Mouse (Mus musculus): ENCODE measurements around the gene Srr. TPM values are rescaled to one million over a fixed set of nuclear protein-coding genes. Genes with fewer than 3 reads are reported as not detected.

Gene Srr
- 8.9 TPM for polyA plus RNA-seq (2017; shearing (Covaris generic))

GRCm38 (mm10) chr11:74925577-74926387 lies at the start of gene Srr, which contains the start of gene Smg6:
Gene Srr, minus strand, starts transcription at chr11:74925948.
Gene Smg6, plus strand, starts transcription at chr11:74925823.

GRCm38 (mm10) chr11:74897678-74898516 lies 27.9 kb downstream of the Srr start, which contains the start of gene Tsr1:
Gene Tsr1, plus strand, starts transcription at chr11:74898071.

GRCm38 (mm10) chr11:74896901-74897677 lies 28.7 kb downstream of the Srr start, which contains the start of gene Sgsm2:
Gene Sgsm2, minus strand, starts transcription at chr11:74897060.

Other genes starting within 250 kb of the Srr start
- 71.1 TPM for gene Pafah1b1, start 201.3 kb downstream of the Srr start, polyA plus RNA-seq (2017; shearing (Covaris generic))
- gene Mettl16, start 155.1 kb downstream of the Srr start, polyA plus RNA-seq (2017; shearing (Covaris generic)) = 48.2 TPM
- gene Mnt, start 95.0 kb downstream of the Srr start, polyA plus RNA-seq (2017; shearing (Covaris generic)) = 6.1 TPM
- gene Sgsm2, start 28.9 kb downstream of the Srr start, polyA plus RNA-seq (2017; shearing (Covaris generic)) = 1.3 TPM
- gene Tsr1, start 27.9 kb downstream of the Srr start, polyA plus RNA-seq (2017; shearing (Covaris generic)) = 65.6 TPM
- gene Smg6, start 125 bp downstream of the Srr start, polyA plus RNA-seq (2017; shearing (Covaris generic)) = 43.9 TPM
- 2.0 TPM for gene Hic1, start 243.6 kb upstream of the Srr start, polyA plus RNA-seq (2017; shearing (Covaris generic))